Mouse (Mus musculus) layer of hippocampus, postnatal 14 days (tissue): ENCODE data around the gene Impdh1. TPM values are rescaled to one million over a fixed set of nuclear protein-coding genes. Genes with fewer than 3 reads are reported as not detected.

Experiments
- microRNA-seq, 2 experiments: library from miRNA; unstranded; fragments of <30 nt; microRNA quantifications; one replicate each; pipeline ENCODE4 v1.2.0; 2021
- total RNA-seq, 2 experiments: library from RNA; stranded (reverse); gene quantifications; 2 replicates each; pipeline ENCODE4 v1.2.3; 2021

Gene Impdh1
- total RNA-seq, 2 experiments from 2014 or later: 59.5 to 62.0 TPM

Small RNA genes within 50 kb of the gene (microRNA-seq; reads per million reads assigned to microRNA genes)
- 0 reads per million in 2 experiments for gene Gm24303

Other genes with a start within 250 kb of the Impdh1 start
- gene Lep, start 156.1 kb downstream of the Impdh1 start, total RNA-seq: not detected
- gene Rbm28, start 51.4 kb downstream of the Impdh1 start, total RNA-seq: 10 to 100 TPM; 36.1 to 36.3 TPM
- gene Prrt4, start 36.8 kb downstream of the Impdh1 start, total RNA-seq: 1 to 10 TPM; 4.8 TPM
- gene Hilpda, start 56.1 kb upstream of the Impdh1 start, total RNA-seq: 1 to 10 TPM; 5.9 to 6.4 TPM
- gene Fam71f2, start 63.2 kb upstream of the Impdh1 start, total RNA-seq: under 1 TPM in 1 of 2 experiments, not detected in 1; 0.43 TPM
- gene Fam71f1, start 102.8 kb upstream of the Impdh1 start, total RNA-seq: not detected
- gene Calu, start 131.7 kb upstream of the Impdh1 start, total RNA-seq: 10 to 100 TPM; 89.6 to 95.9 TPM
- gene Opn1sw, start 172.1 kb upstream of the Impdh1 start, total RNA-seq: under 1 TPM; 0.26 to 0.35 TPM
- gene Ccdc136, start 179.9 kb upstream of the Impdh1 start, total RNA-seq: 10 to 100 TPM; 60.0 to 66.7 TPM
- 1 to 10 TPM; 1.8 to 3.2 TPM for gene Flnc, start 216.9 kb upstream of the Impdh1 start, total RNA-seq